Mouse (Mus musculus) midbrain, embryonic 11.5 days (tissue): ENCODE measurements around the gene Nrg3. TPM values are rescaled to one million over a fixed set of nuclear protein-coding genes. Genes with fewer than 3 reads are reported as not detected.

Experiments
- ATAC-seq: fragments of 200-750 bp; cut with Nextera tagmentation; 2 replicates; pipeline ENCODE4 v1.8.0; 2017; ENCODE audit warnings: moderate TSS enrichment, moderate library complexity; ENCODE audit not compliant: low FRiP score
- DNase-seq: peaks from one replicate; pipeline ENCODE4 v3.0.0; 2015; ENCODE audit warnings: low spot score; ENCODE audit errors: missing footprints
- H3K27ac ChIP-seq: fragments of 300-500 bp; sonication (generic); 2 replicates; pipeline ENCODE4 v1.5.1; 2014; ENCODE audit warnings: low read depth, low read length
- H3K27me3 ChIP-seq: fragments of 300-500 bp; sonication (generic); 2 replicates; pipeline ENCODE4 v1.6.1; 2014; ENCODE audit warnings: mild to moderate bottlenecking, low read length, moderate library complexity, mixed read lengths; ENCODE audit not compliant: control insufficient read depth, insufficient read depth
- H3K36me3 ChIP-seq: fragments of 300-500 bp; sonication (generic); 2 replicates; pipeline ENCODE4 v1.6.1; 2014; ENCODE audit warnings: mild to moderate bottlenecking, low read length, moderate library complexity, mixed read lengths; ENCODE audit not compliant: control insufficient read depth, insufficient read depth
- H3K4me1 ChIP-seq: fragments of 300-500 bp; sonication (generic); 2 replicates; pipeline ENCODE4 v1.6.1; 2014; ENCODE audit warnings: low read length; ENCODE audit not compliant: control insufficient read depth, insufficient read depth
- H3K4me2 ChIP-seq: fragments of 300-500 bp; sonication (generic); 2 replicates; pipeline ENCODE4 v1.6.1; 2014; ENCODE audit warnings: mild to moderate bottlenecking, moderate library complexity
- H3K4me3 ChIP-seq: fragments of 300-500 bp; sonication (generic); 2 replicates; pipeline ENCODE4 v1.5.1; 2014; ENCODE audit warnings: low read depth, low read length
- H3K9ac ChIP-seq: fragments of 300-500 bp; sonication (generic); 2 replicates; pipeline ENCODE4 v1.6.1; 2014; ENCODE audit warnings: low read length
- H3K9me3 ChIP-seq: fragments of 300-500 bp; sonication (generic); 2 replicates; pipeline ENCODE4 v1.6.1; 2016; ENCODE audit warnings: low read length; ENCODE audit not compliant: control insufficient read depth
- WGBS: fragments of 180-500 bp; shearing (Covaris S2); extraction: QIAGEN DNeasy Blood & Tissue Kit; methylation state at CpG from one replicate; pipeline ENCODE4 v1.1.7; 2014; 5-methylcytosine and 5-hydroxymethylcytosine counted together
- polyA plus RNA-seq: library from polyadenylated mRNA; unstranded; fragments of >200 nt; fragmentation: Nextera tagmentation; extraction: Ambion mirVana; gene quantifications from 2 replicates; pipeline ENCODE4 v1.2.1, GENCODE M21; 2014

The Nrg3 gene
- polyA plus RNA-seq, 1 experiment from 2014 or later = 1.2 TPM

DNA sequence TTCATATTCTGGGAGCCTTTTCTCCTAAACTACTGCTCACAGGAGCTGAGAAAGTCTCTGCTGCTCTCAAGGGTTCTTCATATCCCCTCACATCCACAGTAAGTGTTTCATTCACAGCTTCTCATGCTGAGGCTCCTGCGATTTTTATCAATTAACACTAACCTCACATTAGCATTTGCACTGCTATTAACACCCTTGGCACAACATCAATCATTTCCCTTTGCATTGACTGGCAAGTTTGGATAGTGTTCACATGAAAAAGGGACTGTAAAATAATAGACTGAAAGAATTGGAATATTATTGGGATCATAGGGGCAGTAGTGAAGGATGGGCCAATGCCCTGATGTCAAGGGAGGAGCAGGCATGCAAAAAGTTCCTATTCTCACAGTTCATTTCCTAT lies 918.3 kb downstream of the Nrg3 start:
- 85% methylated on average over 1 of the region's 1 CpGs for WGBS
- no peak overlapping the region for H3K4me2 ChIP-seq
- H3K9me3 ChIP-seq = no peaks in the 10 kb centered on the region
- no peaks in the 10 kb centered on the region for H3K36me3 ChIP-seq
- no peak overlapping the region for H3K4me3 ChIP-seq
- H3K27ac ChIP-seq = no peak overlapping the region
- no peak for ATAC-seq
- H3K27me3 ChIP-seq = no peaks in the 10 kb centered on the region
- no peaks in the 10 kb centered on the region for H3K4me1 ChIP-seq
- DNase-seq = no peak
- H3K9ac ChIP-seq = no peak overlapping the region

DNA sequence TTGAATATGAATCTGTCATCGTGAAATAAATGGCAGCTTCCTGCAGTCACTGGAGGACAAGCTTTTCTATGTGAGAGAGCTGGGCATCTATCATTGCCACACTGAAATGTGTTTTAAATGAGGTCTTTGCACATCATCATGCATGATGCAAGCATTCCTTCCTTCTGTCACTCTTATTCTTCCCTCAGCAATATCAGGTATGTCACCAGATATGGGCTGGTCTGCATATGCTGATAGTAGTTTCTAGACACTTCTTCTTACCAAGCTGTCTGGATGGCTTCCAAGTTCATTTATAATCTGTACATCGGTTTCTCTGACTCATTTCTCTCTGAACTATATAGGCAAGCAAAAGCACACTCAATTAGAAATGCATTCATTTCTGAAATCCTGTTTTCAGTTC lies 925.6 kb downstream of the Nrg3 start:
- 56% methylated on average over 2 of the region's 2 CpGs for whole genome bisulfite sequencing
- ATAC-seq = no peak

DNA sequence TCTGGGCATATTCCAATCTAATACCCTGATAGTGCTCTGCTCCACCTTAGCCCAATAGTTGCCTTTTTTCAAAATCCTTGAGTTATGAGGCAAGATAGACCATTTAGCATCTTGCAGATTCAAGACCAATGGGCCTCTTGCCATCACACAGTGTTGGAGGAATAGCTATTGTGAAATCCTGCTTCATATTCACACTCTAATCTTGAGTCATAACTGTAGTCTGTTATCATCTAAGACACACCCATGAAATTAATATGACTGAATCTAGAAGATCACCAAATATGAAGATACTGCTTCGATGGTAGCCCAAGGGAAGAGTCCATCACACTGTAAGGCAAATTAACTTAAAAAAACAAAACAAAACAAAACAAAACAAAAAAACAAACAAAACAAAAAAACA lies 937.7 kb downstream of the Nrg3 start:
- Histone ChIP-seq H3K9ac (no peak overlapping the region), H3K9me3 (no peaks in the 10 kb centered on the region), H3K27me3 (no peaks in the 10 kb centered on the region), H3K4me3 (no peak overlapping the region), H3K4me1 (no peaks in the 10 kb centered on the region), H3K4me2 (no peak overlapping the region), H3K27ac (no peak overlapping the region), H3K36me3 (no peaks in the 10 kb centered on the region)
- WGBS = 83% methylated on average over 1 of the region's 1 CpGs
- ATAC-seq (no peak), DNase-seq (no peak)

More for the DNA sequence above, 925.6 kb downstream of the Nrg3 start:
- Histone ChIP-seq H3K9me3 (no peaks in the 10 kb centered on the region), H3K4me3 (no peak overlapping the region), H3K27me3 (no peaks in the 10 kb centered on the region), H3K4me2 (no peak overlapping the region), H3K4me1 (no peaks in the 10 kb centered on the region), H3K27ac (no peak overlapping the region), H3K9ac (no peak overlapping the region), H3K36me3 (no peaks in the 10 kb centered on the region)
- no peak for DNase-seq

DNA sequence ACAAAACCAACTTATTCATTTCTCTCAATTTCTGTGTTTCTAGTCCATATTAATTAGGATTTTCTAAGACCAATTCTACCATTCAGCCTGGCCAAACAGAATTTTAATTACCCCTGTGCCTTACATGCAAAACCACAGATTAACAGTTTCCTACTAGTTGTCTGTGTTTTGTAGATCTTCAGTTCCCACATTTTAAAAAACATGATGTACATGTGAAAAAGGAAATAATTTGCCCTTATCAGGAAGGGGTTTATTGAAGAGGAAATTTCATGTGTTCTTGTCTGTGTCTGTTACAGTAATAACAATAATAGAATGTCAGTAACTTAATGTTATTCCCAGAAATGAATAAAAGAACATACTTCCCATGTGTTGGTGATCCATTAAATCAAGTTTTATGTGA lies 939.4 kb downstream of the Nrg3 start:
- H3K27me3 ChIP-seq = no peaks in the 10 kb centered on the region
- no peak for DNase-seq
- no peak overlapping the region for H3K27ac ChIP-seq
- H3K4me1 ChIP-seq = no peaks in the 10 kb centered on the region
- no peak overlapping the region for H3K4me2 ChIP-seq
- no peak overlapping the region for H3K4me3 ChIP-seq
- H3K9ac ChIP-seq = no peak overlapping the region
- ATAC-seq = no peak
- no peaks in the 10 kb centered on the region for H3K9me3 ChIP-seq
- no peaks in the 10 kb centered on the region for H3K36me3 ChIP-seq

DNA sequence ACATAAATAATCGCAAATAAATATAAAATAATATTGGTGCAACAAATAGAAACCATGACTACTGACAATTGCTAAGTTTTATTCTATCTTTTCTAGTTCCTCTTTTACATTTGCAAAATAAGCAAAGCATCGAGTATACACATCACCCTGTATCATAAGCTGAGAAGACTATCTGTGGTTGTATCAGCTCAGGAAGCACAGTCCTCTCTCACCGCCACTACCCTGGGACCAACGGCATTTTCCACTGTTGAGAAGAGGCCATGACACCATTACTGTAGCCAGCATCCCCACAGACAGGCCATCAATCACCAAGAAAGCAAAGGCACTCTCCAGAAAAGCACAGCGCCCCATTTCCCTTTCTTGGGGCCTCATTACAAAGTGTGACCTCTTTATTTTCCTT lies 956.7 kb downstream of the Nrg3 start:
- ATAC-seq (no peak; the same call in 1 of the 2 replicates), DNase-seq (no peak)
- WGBS = 83% methylated on average over 5 of the region's 5 CpGs
- Histone ChIP-seq H3K4me3 (no peak overlapping the region), H3K9me3 (no peaks in the 10 kb centered on the region), H3K27ac (no peak overlapping the region), H3K4me2 (no peak overlapping the region), H3K9ac (no peak overlapping the region), H3K27me3 (no peaks in the 10 kb centered on the region), H3K36me3 (no peaks in the 10 kb centered on the region), H3K4me1 (no peaks in the 10 kb centered on the region)

DNA sequence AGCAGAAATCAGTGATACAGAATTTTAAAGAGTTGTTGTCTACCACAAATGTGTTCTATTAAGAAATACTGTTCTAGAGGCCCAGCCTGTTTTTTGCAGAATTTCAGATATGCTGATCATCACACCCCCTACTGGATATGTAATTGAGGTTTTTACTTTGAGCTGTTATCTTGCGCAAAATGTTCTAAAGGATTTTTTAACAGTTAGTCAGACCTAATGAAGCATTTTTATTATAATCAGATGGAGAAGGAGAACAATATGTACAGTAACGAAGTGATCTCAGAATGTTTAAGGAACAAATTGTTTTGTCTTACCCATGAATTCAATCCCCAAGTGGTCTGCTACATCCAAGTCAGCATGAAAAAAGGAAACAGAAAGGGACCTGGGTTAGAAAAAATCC lies 963.9 kb downstream of the Nrg3 start:
- H3K9me3 ChIP-seq = no peaks in the 10 kb centered on the region
- H3K4me2 ChIP-seq = no peak overlapping the region
- H3K27me3 ChIP-seq = no peaks in the 10 kb centered on the region
- 92% methylated on average over 2 of the region's 2 CpGs for WGBS
- no peaks in the 10 kb centered on the region for H3K36me3 ChIP-seq
- DNase-seq (no peak), ATAC-seq (no peak)
- H3K27ac ChIP-seq = no peak overlapping the region
- H3K4me3 ChIP-seq = no peak overlapping the region
- H3K4me1 ChIP-seq = no peaks in the 10 kb centered on the region
- no peak overlapping the region for H3K9ac ChIP-seq

DNA sequence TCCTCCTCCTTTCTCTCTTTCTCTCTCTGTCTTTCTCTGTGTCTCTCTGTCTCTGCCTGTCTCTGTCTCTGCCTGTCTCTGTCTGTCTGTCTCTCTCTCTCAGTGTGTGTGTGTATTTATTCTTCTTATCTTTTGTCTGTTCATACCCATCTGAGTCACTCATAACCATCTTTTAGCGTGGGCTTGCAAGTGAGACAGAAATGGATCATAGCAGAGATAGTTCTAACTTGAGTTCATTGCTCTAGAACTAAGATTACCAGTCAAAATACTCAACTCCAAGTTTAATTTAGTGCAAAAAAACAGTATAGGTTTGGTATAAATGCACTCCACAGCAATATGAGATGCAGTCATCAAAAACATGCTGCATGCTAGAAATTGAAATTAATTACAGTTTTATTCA lies 977.9 kb downstream of the Nrg3 start:
- Histone ChIP-seq H3K27ac (no peak overlapping the region), H3K4me2 (no peak overlapping the region), H3K9me3 (no peaks in the 10 kb centered on the region), H3K36me3 (no peaks in the 10 kb centered on the region), H3K4me1 (no peaks in the 10 kb centered on the region), H3K27me3 (no peaks in the 10 kb centered on the region), H3K4me3 (no peak overlapping the region), H3K9ac (no peak overlapping the region)
- WGBS = 72% methylated on average over 1 of the region's 1 CpGs
- ATAC-seq (no peak), DNase-seq (no peak)

DNA sequence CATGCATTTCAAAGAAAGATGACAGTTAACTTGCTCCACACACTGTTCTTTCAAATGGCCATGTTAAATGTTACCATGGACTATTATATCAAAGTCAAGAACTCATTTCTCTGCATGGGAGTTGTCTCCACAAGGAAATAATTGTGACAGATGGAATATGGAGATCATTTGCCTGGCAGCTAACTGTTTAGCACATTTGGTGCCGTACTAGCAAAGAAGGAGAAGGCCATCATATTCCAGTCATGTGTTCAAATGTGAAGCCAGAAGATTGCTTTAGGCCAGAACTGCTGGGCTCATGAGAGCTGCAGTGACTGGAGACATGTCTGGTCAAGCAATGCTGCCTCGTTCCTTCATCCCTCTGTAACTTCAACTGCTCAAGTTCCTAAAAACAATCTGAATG lies 1025.8 kb downstream of the Nrg3 start:
- WGBS = 85% methylated on average over 2 of the region's 2 CpGs
- no peak overlapping the region for H3K4me3 ChIP-seq
- H3K36me3 ChIP-seq = no peaks in the 10 kb centered on the region
- no peaks in the 10 kb centered on the region for H3K27me3 ChIP-seq
- no peak overlapping the region for H3K4me2 ChIP-seq
- DNase-seq (no peak), ATAC-seq (no peak)
- H3K4me1 ChIP-seq = no peaks in the 10 kb centered on the region
- no peak overlapping the region for H3K9ac ChIP-seq
- H3K9me3 ChIP-seq = no peaks in the 10 kb centered on the region
- no peak overlapping the region for H3K27ac ChIP-seq

DNA sequence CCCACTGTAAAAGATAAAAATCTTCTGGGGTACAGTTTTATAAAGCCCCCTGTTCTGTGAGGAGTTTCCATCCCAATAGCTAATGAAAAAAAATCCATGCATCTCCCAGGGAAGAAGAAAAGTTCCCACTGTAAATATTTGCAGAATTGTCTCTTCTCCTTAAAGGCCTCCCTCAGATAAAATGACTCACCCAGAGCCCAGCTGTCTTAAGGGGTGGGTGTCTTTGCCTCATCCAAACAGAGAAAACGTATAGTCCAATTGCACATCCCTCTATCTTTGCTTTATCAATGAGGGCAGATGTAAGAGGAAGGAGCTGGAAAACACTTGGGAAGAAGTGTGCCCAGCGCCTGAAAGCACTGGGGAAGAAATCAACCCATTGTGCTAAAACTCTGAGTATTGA lies 1028.1 kb downstream of the Nrg3 start:
- H3K27ac ChIP-seq = no peak overlapping the region
- no peak overlapping the region for H3K4me2 ChIP-seq
- H3K4me3 ChIP-seq = no peak overlapping the region
- ATAC-seq (no peak), DNase-seq (no peak)
- 92% methylated on average over 2 of the region's 2 CpGs for WGBS
- no peaks in the 10 kb centered on the region for H3K36me3 ChIP-seq
- no peaks in the 10 kb centered on the region for H3K4me1 ChIP-seq
- no peaks in the 10 kb centered on the region for H3K27me3 ChIP-seq
- no peaks in the 10 kb centered on the region for H3K9me3 ChIP-seq
- no peak overlapping the region for H3K9ac ChIP-seq
